Mouse (Mus musculus) liver, embryonic 14.5 days (tissue): Measurements from ENCODE around the gene Actn1. TPM values are rescaled to one million over a fixed set of nuclear protein-coding genes. Genes with fewer than 3 reads are reported as not detected.

Experiments used
- ATAC-seq: fragments of 200-750 bp; cut with Nextera tagmentation; 2 replicates; pipeline ENCODE4 v1.8.0; 2017; ENCODE audit warnings: moderate number of reproducible peaks, mild to moderate bottlenecking, moderate library complexity; ENCODE audit not compliant: insufficient read depth
- DNase-seq, 3 experiments: peaks; one replicate each; pipeline ENCODE4 v3.0.0-alpha.2; 2012 to 2013; ENCODE audit warnings: low read depth in 3 of 3, low spot score in 3 of 3
- H3K27ac ChIP-seq: fragments of 300-500 bp; sonication (generic); 2 replicates; pipeline ENCODE4 v1.5.1; 2014; ENCODE audit warnings: moderate library complexity, mild to moderate bottlenecking, control low read depth, inconsistent platforms
- H3K27me3 ChIP-seq: fragments of 300-500 bp; sonication (generic); 2 replicates; pipeline ENCODE4 v1.6.1; 2014; ENCODE audit warnings: mild to moderate bottlenecking, low read length, moderate library complexity; ENCODE audit not compliant: control insufficient read depth, insufficient read depth
- H3K36me3 ChIP-seq: fragments of 300-500 bp; sonication (generic); replicated peaks from 2 replicates; pipeline ENCODE4 v1.6.1; 2014; ENCODE audit warnings: low read depth; ENCODE audit not compliant: control insufficient read depth, insufficient read depth
- H3K4me1 ChIP-seq, 2 experiments: fragments of 200-500 bp in 1 of 2; fragments of 300-500 bp in 1 of 2; sonication (generic) in 1 of 2; replicated peaks; 2 replicates each; pipeline ENCODE4 v1.6.1; 2012 to 2014; ENCODE audit warnings: antibody characterized with exemption in 1 of 2, inconsistent platforms in 1 of 2, low read length in 1 of 2; ENCODE audit not compliant: control insufficient read depth in 2 of 2, insufficient read depth in 2 of 2
- H3K4me2 ChIP-seq: fragments of 300-500 bp; sonication (generic); 2 replicates; pipeline ENCODE4 v1.6.1; 2014; ENCODE audit warnings: low read depth, mild to moderate bottlenecking, control low read depth, moderate library complexity
- H3K4me3 ChIP-seq, 2 experiments: fragments of 200-500 bp in 1 of 2; fragments of 300-500 bp in 1 of 2; sonication (generic) in 1 of 2; 2 replicates each; pipeline ENCODE4 v1.5.1; 2012 to 2014; ENCODE audit warnings: low read depth in 2 of 2, low read length in 2 of 2, mild to moderate bottlenecking in 2 of 2, control low read depth in 1 of 2, inconsistent platforms in 1 of 2, moderate library complexity in 1 of 2; ENCODE audit not compliant: insufficient read depth in 1 of 2
- H3K9ac ChIP-seq: fragments of 300-500 bp; sonication (generic); replicated peaks from 2 replicates; pipeline ENCODE4 v1.6.1; 2014; ENCODE audit warnings: mild to moderate bottlenecking, control low read depth, moderate library complexity
- H3K9me3 ChIP-seq: fragments of 300-500 bp; sonication (generic); 2 replicates; pipeline ENCODE4 v1.6.1; 2016; ENCODE audit warnings: low read length, mixed read lengths; ENCODE audit not compliant: control insufficient read depth
- CTCF ChIP-seq: IDR thresholded peaks from 2 replicates; pipeline ENCODE4 v1.5.1; 2016; ENCODE audit warnings: antibody characterized with exemption, low read depth, control low read depth
- EP300 ChIP-seq: IDR thresholded peaks from 2 replicates; pipeline ENCODE4 v1.6.1; 2016; ENCODE audit warnings: antibody characterized with exemption, low read depth
- WGBS: fragments of 180-500 bp; shearing (Covaris S2); extraction: QIAGEN DNeasy Blood & Tissue Kit; methylation state at CpG from one replicate; pipeline ENCODE4 v1.1.7; 2014; ENCODE audit not compliant: insufficient replicate concordance; 5-methylcytosine and 5-hydroxymethylcytosine counted together
- polyA plus RNA-seq, 2 experiments: library from polyadenylated mRNA; depleted of rRNA in 1 of 2; stranded (reverse) in 1 of 2; unstranded in 1 of 2; fragments of >200 nt; fragmentation: Nextera tagmentation in 1 of 2; extraction: Ambion mirVana in 1 of 2; gene quantifications; 2 replicates each; pipeline versions ENCODE4 v1.2.1 to v1.2.3; 2012 to 2014

Gene Actn1
- polyA plus RNA-seq, 2 experiments = 5.6 to 14.0 TPM

GRCm38 (mm10) chr12:80164526-80164925, 95.6 kb downstream of the Actn1 start:
- TF ChIP-seq CTCF (no peak), EP300 (no peak)
- Histone ChIP-seq H3K27me3 (no peaks in the 10 kb centered on the region), H3K4me1 (peaks cover 0 to 3% of the 10 kb centered on the region in 2 experiments; a peak in 1 of 4 replicates), H3K36me3 (no peaks in the 10 kb centered on the region), H3K9ac (no peak overlapping the region), H3K4me3 (no peak overlapping the region), H3K4me2 (no peak overlapping the region), H3K9me3 (no peaks in the 10 kb centered on the region), H3K27ac (no peak overlapping the region)
- DNase-seq (no peak), ATAC-seq (no peak)
- WGBS = 77% methylated on average over 8 of the region's 8 CpGs

GRCm38 (mm10) chr12:80162448-80162847, 97.7 kb downstream of the Actn1 start:
- H3K9me3 ChIP-seq = no peaks in the 10 kb centered on the region
- TF ChIP-seq EP300 (no peak), CTCF (0 out of 2 replicates have a peak, but pooled peaks have one; percentile 15)
- WGBS = 84% methylated on average over 3 of the region's 3 CpGs
- DNase-seq (no peak), ATAC-seq (no peak)
- no peak overlapping the region for H3K4me2 ChIP-seq
- H3K4me1 ChIP-seq = no peaks in the 10 kb centered on the region; a peak in 1 of 4 replicates
- no peak overlapping the region for H3K9ac ChIP-seq
- H3K36me3 ChIP-seq = no peaks in the 10 kb centered on the region
- H3K27ac ChIP-seq = no peak overlapping the region
- no peak overlapping the region for H3K4me3 ChIP-seq
- no peaks in the 10 kb centered on the region for H3K27me3 ChIP-seq

GRCm38 (mm10) chr12:80157675-80158074, 102.5 kb downstream of the Actn1 start:
- Histone ChIP-seq H3K4me3 (no peak overlapping the region), H3K4me1 (no peaks in the 10 kb centered on the region), H3K9ac (no peak overlapping the region), H3K9me3 (peaks cover 2% of the 10 kb centered on the region; the same call in 1 of the 2 replicates), H3K36me3 (no peaks in the 10 kb centered on the region), H3K27ac (no peak overlapping the region), H3K27me3 (no peaks in the 10 kb centered on the region), H3K4me2 (no peak overlapping the region)
- DNase-seq (no peak), ATAC-seq (no peak)
- TF ChIP-seq CTCF = peak; percentile 70
- no peak for TF ChIP-seq EP300
- 8% methylated on average over 5 of the region's 5 CpGs for WGBS

- Histone ChIP-seq H3K4me2 (peak overlapping the region; percentile 22; the same call in 1 of the 2 replicates), H3K9ac (no peak overlapping the region), H3K27me3 (no peaks in the 10 kb centered on the region), H3K27ac (no peak overlapping the region), H3K36me3 (no peaks in the 10 kb centered on the region), H3K4me1 (peaks cover 0 to 2% of the 10 kb centered on the region in 2 experiments; a peak in 2 of 4 replicates), H3K4me3 (no peak overlapping the region), H3K9me3 (peaks cover 2% of the 10 kb centered on the region; the same call in 1 of the 2 replicates)
- TF ChIP-seq EP300 = no peak
- peak; percentile 79 for TF ChIP-seq CTCF
- DNase-seq (peak in 2 of 3 experiments; percentile 42 to 48), ATAC-seq (no peak)
- 26% methylated on average over 10 of the region's 10 CpGs for WGBS
Observed at GRCm38 (mm10) chr12:80153687-80154326, 106.4 kb downstream of the Actn1 start.

GRCm38 (mm10) chr12:80153078-80153477, 107.1 kb downstream of the Actn1 start:
- H3K4me2 ChIP-seq = no peak overlapping the region
- no peak overlapping the region for H3K27ac ChIP-seq
- H3K9me3 ChIP-seq = peaks cover 2% of the 10 kb centered on the region; the same call in 1 of the 2 replicates
- H3K27me3 ChIP-seq = no peaks in the 10 kb centered on the region
- 72% methylated on average over 6 of the region's 6 CpGs for WGBS
- H3K4me1 ChIP-seq = peaks cover 0 to 2% of the 10 kb centered on the region in 2 experiments; a peak in 2 of 4 replicates
- H3K36me3 ChIP-seq = no peaks in the 10 kb centered on the region
- no peak overlapping the region for H3K9ac ChIP-seq
- peak; percentile 42 for TF ChIP-seq CTCF
- TF ChIP-seq EP300 = no peak
- H3K4me3 ChIP-seq = no peak overlapping the region
- DNase-seq (no peak), ATAC-seq (no peak)
